Mouse (Mus musculus): Measurements from ENCODE around the gene Rbm45. TPM values are rescaled to one million over a fixed set of nuclear protein-coding genes. Genes with fewer than 3 reads are reported as not detected.

Gene Rbm45
- total RNA-seq (2021): 10 to 100 TPM; 37.7 to 40.8 TPM
- long read RNA-seq, experiment 1, transcript Rbm45-201 (10 exons, 1,898 nt): major isoform, 12 of 15 reads
- long read RNA-seq, experiment 1, partial matches to known transcripts: 0 of 15 reads
- long read RNA-seq, experiment 1, other reads (novel, unspliced or antisense): 3 of 15 reads
- long read RNA-seq, experiment 2, transcript Rbm45-201 (10 exons, 1,898 nt): major isoform, 14 of 19 reads
- long read RNA-seq, experiment 2, partial matches to known transcripts: 3 of 19 reads
- long read RNA-seq, experiment 2, other reads (novel, unspliced or antisense): 2 of 19 reads

- peak; percentile 86 to 89 for DNase-seq (ENCODE audit: low spot score in 2 of 2)
Observed at GRCm38 (mm10) chr2:76369821-76370655, at the start of gene Rbm45. Rbm45 (plus strand) TSS chr2:76369984.

GRCm38 (mm10) chr2:76320336-76320735 is 49.4 kb upstream of the Rbm45 start:
- no peak for DNase-seq (ENCODE audit: low spot score in 2 of 2)

- no peak for DNase-seq (ENCODE audit: low spot score in 2 of 2)
Observed at GRCm38 (mm10) chr2:76323185-76323875, 46.5 kb upstream of the Rbm45 start.

GRCm38 (mm10) chr2:76324463-76324862 is 45.3 kb upstream of the Rbm45 start:
- DNase-seq (ENCODE audit: low spot score in 2 of 2): no peak

DNA sequence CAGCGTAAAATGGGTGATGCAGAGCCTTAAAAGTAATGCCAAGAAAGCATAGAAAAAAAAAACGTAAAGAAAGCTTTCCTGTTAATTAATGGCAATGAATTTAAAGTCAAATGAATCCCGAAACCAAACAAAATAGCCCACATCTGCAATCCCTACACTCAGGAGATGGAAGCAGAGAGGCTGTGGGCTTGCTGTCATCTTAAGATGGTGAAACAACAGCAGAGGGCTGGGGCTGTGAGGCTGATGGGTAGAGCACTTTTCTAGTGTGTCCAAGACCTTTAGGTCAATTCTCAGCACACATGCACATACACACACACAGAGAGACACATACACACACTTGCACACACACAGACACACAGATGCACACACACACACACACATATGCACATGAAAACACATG is 43.6 kb upstream of the Rbm45 start:
- no peak for DNase-seq (ENCODE audit: low spot score in 2 of 2)

DNA sequence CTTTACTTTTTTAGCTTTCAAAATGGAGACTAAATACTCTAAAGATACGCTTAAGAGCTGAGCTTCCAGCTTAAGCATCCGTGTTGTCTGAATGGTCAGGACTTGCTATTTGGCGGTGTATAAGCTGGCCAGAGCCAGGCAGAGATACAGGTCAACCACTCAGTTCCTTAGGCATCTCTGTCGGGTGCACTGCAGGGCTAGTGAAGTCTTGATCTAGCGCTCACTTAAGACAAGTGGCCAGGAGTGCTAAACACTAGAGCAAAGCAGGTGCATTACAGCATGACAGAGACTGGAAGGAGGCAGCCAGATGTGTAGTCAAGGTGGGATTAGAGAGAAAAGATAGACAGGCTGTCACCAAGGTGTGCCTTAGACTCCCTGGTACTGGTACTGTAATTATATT is 39.7 kb upstream of the Rbm45 start:
- no peak for DNase-seq (ENCODE audit: low spot score in 2 of 2)

- DNase-seq (ENCODE audit: low spot score in 2 of 2): no peak
Observed at GRCm38 (mm10) chr2:76332161-76332805, 37.5 kb upstream of the Rbm45 start.

DNA sequence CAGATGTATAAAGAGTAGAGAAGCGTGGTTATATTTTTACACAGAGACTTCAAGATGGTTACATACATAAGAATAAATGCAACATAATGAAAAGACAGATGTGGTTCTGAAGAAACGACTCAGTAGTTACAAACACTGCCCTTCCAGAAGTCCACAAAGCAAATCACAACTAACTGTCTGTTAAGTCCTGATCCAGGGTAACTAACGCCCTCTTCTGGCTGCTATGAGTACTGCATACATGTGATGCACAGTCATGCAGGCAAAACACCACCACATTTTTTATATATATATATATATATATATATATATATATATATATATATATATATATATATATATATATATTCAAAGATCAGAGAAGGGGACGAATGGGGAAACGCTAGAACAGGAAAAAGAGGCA is 35.2 kb upstream of the Rbm45 start:
- peak in 1 of 2 experiments; percentile 12 for DNase-seq (ENCODE audit: low spot score in 2 of 2)

DNA sequence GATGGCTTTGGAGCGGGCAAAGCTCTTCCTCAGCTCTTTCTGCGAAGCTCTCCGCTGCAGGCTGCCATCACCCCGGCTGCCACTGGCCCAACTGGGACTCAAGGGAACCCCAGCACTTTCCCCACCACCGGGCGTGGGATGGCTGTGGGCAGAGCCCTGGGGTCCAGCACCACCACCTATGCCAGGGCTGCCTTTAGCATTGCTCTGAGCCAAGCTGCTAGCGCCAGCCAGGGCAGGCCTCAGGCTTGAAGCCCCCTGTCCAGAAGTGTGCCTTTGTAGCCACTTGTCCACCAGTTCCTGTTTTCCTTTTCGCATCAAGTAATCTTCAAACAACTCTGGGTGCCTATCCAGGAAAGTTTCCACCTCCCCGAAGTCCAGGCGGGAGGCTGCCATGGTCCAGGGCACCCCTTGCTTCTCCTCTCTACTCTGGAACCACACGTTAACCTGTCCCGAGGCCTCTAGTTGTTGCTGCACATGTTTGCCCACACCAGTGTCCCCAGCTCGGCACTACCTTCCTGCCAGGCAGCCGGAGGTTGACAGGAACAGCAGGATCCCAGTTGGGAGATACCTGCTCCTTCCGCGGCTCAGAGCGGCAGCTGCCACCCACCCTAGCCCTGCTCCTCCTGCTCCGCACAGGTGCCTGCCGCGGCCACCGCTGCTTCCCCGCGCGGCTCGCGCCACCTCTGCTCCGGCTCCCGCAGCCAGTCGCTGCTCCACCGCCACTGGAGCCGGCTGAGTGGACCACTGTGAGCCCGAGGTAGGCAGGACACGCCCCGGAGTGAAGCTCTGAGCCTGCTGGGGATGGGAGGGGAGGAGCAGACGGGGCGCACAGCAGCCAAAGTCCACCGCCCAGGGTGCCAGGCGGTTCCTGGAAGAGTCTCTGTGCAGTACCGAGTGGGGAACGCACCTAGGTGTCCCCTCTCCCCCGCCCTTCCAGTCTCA is 31.3 kb upstream of the Rbm45 start, which contains the start of gene Pde11a:
TSS of gene Pde11a (minus strand) at position 560 of the 942 bp plus-strand sequence.
- DNase-seq (ENCODE audit: low spot score in 2 of 2): no peak

GRCm38 (mm10) chr2:76342146-76342545 is 27.6 kb upstream of the Rbm45 start:
- no peak for DNase-seq (ENCODE audit: low spot score in 2 of 2)

DNA sequence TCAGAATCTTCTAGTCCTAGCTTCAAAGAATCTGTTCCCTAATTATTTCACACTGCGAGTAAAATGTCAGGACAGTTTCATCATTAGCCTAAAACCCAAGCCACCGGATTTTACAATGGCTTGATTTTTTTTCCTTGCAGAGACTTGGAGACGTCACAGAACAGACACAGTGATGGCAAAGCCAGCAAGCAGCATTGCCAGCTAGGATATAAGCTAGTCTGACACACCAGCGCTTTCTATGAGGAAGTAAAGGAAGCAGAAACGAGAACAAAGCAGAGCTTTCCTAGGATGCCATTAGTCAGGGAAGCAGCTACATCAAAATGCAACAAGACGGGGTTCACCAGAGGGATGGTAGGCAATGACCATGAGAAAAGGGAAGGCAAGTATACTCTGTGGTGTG is 21.9 kb upstream of the Rbm45 start:
- no peak for DNase-seq (ENCODE audit: low spot score in 2 of 2)

DNA sequence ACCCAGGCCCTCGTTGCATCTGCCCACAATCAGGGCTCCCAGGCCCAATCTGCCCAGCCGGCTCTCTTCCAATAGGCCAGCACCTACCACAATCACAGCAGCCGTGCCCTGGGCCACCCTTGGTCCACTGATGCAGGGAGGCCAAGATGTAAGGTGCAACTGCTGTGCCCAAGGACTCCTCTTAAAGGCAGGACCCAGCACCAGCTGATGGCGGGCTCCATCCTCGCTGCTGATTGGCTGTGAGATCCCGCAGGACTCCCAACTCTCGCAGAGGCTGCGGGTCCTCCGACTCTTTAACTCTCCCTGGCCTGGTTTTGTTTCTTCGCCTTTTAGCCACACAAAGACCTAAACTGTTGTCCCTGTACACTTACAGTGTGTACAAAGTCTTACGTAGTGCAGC is 9.6 kb upstream of the Rbm45 start, which contains the start of gene Cyct:
TSS of gene Cyct (minus strand) at position 225 of the 400 bp plus-strand sequence.
- DNase-seq (ENCODE audit: low spot score in 2 of 2): no peak

- peak in 1 of 2 experiments; percentile 18 for DNase-seq (ENCODE audit: low spot score in 2 of 2)
Observed at GRCm38 (mm10) chr2:76362111-76362510, 7.7 kb upstream of the Rbm45 start.

GRCm38 (mm10) chr2:76365811-76366210 is 4.0 kb upstream of the Rbm45 start:
- DNase-seq (ENCODE audit: low spot score in 2 of 2): no peak

- peak; percentile 70 to 83 for DNase-seq (ENCODE audit: low spot score in 2 of 2)
Observed at GRCm38 (mm10) chr2:76367188-76367922, 2.4 kb upstream of the Rbm45 start.

DNA sequence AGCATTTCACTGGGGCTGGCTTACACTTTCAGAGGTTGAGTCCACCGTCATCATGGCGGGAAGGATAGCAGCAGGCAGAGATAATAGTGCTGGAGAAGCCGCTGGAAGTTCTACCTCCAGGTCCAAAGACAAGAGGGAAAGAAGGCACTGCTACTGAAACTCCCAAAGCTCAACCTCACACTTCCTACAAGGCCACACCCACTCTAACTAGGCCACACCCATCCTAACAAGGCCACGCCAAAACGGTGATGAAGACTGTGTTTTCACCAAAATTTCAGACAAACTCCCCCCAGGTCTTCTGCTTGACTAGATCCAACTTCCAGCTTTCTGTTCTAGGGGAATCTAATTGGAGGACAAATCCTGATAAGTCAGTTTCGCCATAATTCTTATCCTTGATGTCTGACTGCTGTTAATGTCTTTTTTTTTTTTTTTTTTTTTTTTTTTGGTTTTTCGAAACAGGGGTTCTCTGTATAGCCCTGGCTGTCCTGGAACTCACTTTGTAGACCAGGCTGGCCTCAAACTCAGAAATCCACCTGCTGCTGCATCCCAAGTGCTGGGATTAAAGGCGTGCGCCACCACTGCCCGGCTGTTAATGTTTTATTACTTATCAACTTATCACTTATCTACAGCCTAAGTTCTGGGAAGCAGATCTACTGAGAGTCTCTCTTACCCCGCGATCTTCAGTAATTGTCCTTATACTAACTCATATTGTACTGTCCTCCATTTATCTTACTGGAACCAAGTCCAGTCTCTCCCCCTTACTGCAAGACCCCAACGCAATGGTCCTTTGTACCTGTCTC is 723 bp upstream of the Rbm45 start:
- DNase-seq (ENCODE audit: low spot score in 2 of 2): no peak

DNA sequence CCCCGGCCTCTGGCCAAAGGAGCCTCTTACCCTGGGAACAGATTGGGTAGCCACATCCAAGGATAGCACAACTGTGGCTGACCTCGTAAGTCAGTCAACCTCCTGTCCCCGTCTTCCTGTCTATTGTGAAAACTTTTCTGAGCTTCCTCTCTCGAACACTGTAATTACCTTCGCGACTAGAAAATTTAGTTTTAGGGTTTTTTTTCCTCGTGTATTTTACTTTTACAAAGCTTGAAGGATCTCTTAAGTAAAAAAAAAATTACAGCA is 805 bp downstream of the Rbm45 start:
- DNase-seq (ENCODE audit: low spot score in 2 of 2): no peak

DNA sequence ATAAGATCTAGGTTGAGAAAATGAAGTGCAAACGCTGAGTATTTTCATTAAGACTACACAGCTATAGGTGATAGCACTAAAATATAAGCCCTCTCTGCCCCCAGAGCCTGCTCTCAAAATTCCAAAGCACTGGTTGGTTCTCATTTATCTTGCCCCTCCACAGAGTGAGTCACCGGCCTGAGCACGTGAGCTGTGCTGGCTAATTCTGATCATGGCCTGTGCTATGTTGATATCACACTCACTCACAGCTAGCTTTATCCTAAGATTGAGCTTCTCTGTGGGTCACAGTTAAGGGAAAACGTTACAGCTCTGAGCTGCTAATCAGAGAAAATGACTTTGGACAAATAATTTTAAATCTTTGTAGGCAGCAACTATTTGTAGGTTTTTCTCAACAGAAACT is 2.5 kb downstream of the Rbm45 start:
- no peak for DNase-seq (ENCODE audit: low spot score in 2 of 2)
